Mouse (Mus musculus) frontal cortex, postnatal 25 days (tissue): ENCODE measurements at regions not wholly inside any gene's neighbourhood (a gene's known extent, or its start where the extent isn't known, plus 50 kb on each side); places are given as distances from the start of the nearest gene placed in this dataset.
"Not testable (repeated sequence)": the region's sequence is repeated elsewhere in the genome, so short reads cannot be mapped to it uniquely, and the experiment has no call there.

ENCODE experiments used
- DNase-seq, 2 experiments: peaks; one replicate each; pipeline ENCODE4 v3.0.0; 2022; ENCODE audit warnings: low spot score in 2 of 2

DNA sequence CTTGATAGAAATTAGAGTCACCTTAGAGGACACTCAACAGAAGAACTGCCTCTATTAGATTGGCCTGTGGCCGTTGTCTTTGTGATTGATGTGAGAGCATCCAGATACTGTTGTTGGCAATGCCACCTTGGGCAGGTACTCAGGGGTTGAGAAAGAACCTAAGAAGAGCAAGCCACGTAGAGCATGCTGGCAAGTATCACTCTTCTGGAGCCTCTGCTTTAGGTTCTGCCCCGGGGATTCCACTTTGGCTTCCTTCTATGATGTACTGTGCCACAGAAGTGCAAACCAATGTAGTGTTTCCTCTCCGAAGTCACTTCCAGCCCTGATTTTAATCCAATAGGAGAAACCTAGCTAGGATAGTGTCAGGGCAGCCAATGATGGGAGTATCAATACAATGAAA lies 98.3 kb upstream of the Fam84a start:
- DNase-seq = no peak

DNA sequence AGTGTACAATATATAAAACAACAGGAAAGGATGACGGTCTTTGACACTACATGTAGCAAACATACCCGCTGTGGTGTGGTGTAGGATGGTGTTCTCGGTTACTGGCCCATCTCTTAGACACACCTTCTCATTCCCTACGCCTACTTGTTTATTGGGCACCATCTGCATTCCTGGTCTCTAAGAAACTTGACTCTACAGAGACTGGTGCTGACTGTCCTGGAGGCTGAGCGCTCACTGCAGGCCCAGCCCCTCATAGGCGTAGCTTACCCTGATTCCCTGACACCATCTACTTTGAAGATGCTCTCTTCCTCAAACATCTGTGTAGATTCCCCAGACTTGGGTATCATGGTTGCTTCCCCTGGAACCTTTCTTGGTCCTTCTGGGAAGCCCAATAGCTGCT lies 90.9 kb upstream of the Fam84a start:
- not testable (repeated sequence) for DNase-seq

GRCm38 (mm10) chr12:14237699-14238098 lies 85.8 kb upstream of the Fam84a start:
- DNase-seq = no peak

DNA sequence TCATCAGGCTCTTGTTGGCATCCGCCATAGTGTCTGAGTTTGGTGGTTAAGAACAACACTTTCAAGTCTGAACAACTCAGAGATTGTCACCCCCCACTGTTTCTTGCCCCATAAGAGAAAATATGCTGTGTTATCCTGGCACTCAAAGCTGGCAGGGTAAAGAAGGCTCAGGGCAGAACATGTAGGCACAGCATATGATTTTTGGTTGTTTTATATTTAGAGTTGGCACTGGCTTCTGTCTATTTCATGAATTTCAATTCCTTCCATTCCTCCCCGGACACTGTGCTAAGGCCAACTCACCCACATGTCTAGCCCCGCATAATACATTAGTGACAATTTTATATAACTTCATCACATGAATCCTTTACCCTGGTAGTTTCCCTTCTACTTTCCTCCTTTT lies 83.5 kb upstream of the Fam84a start:
- DNase-seq = no peak

DNA sequence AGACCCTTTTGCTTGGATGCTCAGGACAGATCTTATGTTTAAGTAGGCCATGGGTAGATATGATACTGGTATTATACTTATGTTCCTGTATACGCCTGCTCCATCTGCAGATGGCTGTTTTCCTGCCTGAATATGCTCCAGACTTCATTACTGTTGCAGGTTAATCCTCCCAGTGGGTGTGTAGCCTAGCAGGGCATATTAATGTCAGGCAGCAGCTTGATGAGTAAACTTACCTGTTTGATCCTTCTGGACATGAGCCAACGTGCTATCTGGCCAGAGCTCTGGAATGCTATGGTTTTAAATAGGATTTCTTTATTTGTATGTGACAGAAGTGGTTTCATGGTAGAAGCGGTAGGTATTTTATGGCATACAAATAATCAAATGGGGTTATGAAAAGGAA lies 60.8 kb upstream of the Fam84a start:
- DNase-seq = no peak

GRCm38 (mm10) chr12:14209881-14210280 lies 58.0 kb upstream of the Fam84a start:
- no peak for DNase-seq

DNA sequence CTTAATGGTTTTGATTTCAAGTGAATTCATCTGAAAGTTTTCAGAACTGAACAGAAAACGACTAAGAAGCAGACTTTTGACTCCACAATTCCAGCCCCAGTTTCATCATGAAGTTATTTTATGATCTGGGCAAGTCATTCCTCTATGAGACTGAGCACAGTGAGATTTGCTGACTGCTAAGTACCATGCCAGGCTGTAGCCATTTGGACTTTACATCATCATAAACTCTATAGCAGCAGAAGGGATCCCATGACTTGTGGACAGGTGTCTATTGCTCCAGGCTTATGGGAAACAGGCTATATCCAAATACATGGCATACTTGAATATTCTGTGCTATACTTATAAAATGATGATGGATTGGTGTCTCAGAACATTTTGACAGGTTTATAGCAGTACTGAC lies 55.4 kb upstream of the Fam84a start:
- no peak for DNase-seq

GRCm38 (mm10) chr12:14204491-14204890 lies 52.6 kb upstream of the Fam84a start:
- no peak for DNase-seq
